Mouse (Mus musculus) adrenal gland, adult 18-20 months (tissue): ENCODE results near the gene Itga9. TPM values are rescaled to one million over a fixed set of nuclear protein-coding genes. Genes with fewer than 3 reads are reported as not detected.

Experiments
- DNase-seq, 2 experiments: peaks; one replicate each; pipeline ENCODE4 v3.0.0; 2021 to 2022; ENCODE audit warnings: low spot score in 2 of 2
- total RNA-seq, 2 experiments: library from RNA; stranded (reverse); gene quantifications; 1 replicate in 1 of 2; 2 replicates in 1 of 2; pipeline ENCODE4 v1.2.3; 2021

Itga9 gene
- total RNA-seq, 2 experiments from 2014 or later, result 24.9 to 57.9 TPM

- no peak for DNase-seq
Measured at GRCm38 (mm10) chr9:118602576-118602975, 3.9 kb upstream of the Itga9 start.

GRCm38 (mm10) chr9:118606817-118607371 lies 404 bp downstream of the Itga9 start:
- DNase-seq, result peak; percentile 47 to 48

- no peak for DNase-seq
Measured at GRCm38 (mm10) chr9:118607701-118608401, 1.4 kb downstream of the Itga9 start.

- DNase-seq, result no peak
Measured at GRCm38 (mm10) chr9:118608556-118608955, 2.1 kb downstream of the Itga9 start.

GRCm38 (mm10) chr9:118610060-118610459 lies 3.6 kb downstream of the Itga9 start:
- no peak for DNase-seq

- no peak for DNase-seq
Measured at GRCm38 (mm10) chr9:118611111-118611541, 4.6 kb downstream of the Itga9 start.

GRCm38 (mm10) chr9:118611958-118612581 lies 5.6 kb downstream of the Itga9 start:
- DNase-seq, result no peak

- DNase-seq, result no peak
Measured at GRCm38 (mm10) chr9:118617237-118617636, 10.7 kb downstream of the Itga9 start.

GRCm38 (mm10) chr9:118618732-118619250 lies 12.3 kb downstream of the Itga9 start:
- DNase-seq, result no peak

GRCm38 (mm10) chr9:118620807-118621206 lies 14.3 kb downstream of the Itga9 start:
- no peak for DNase-seq

- DNase-seq, result no peak
Measured at GRCm38 (mm10) chr9:118621691-118622090, 15.2 kb downstream of the Itga9 start.

- peak; percentile 70 to 75 for DNase-seq
Measured at GRCm38 (mm10) chr9:118622376-118623166, 16.1 kb downstream of the Itga9 start.

- no peak for DNase-seq
Measured at GRCm38 (mm10) chr9:118623483-118623882, 17.0 kb downstream of the Itga9 start.

- DNase-seq, result no peak
Measured at GRCm38 (mm10) chr9:118624146-118624545, 17.7 kb downstream of the Itga9 start.

- DNase-seq, result peak in 1 of 2 experiments; percentile 49
Measured at GRCm38 (mm10) chr9:118629763-118630379, 23.4 kb downstream of the Itga9 start.

- peak in 1 of 2 experiments; percentile 49 for DNase-seq
Measured at GRCm38 (mm10) chr9:118631775-118632757, 25.6 kb downstream of the Itga9 start.

GRCm38 (mm10) chr9:118632758-118633143 lies 26.3 kb downstream of the Itga9 start:
- no peak for DNase-seq

GRCm38 (mm10) chr9:118638642-118639210 lies 32.2 kb downstream of the Itga9 start:
- DNase-seq, result no peak

GRCm38 (mm10) chr9:118645698-118646355 lies 39.3 kb downstream of the Itga9 start:
- DNase-seq, result no peak
